Mouse (Mus musculus) G1E (cell line): ENCODE results near the gene Ms4a15.

Experiments
- CTCF ChIP-seq: IDR thresholded peaks from 2 replicates; pipeline ENCODE4 v1.5.1; 2012; ENCODE audit warnings: low read depth, low read length, inconsistent platforms, mixed read lengths
- GATA1 ChIP-seq: IDR thresholded peaks from 2 replicates; pipeline ENCODE4 v1.6.1; 2012; ENCODE audit warnings: borderline replicate concordance, low read length, inconsistent platforms, mixed read lengths
- GATA2 ChIP-seq: IDR thresholded peaks from 2 replicates; pipeline ENCODE4 v1.6.1; 2012; ENCODE audit warnings: low read depth, low read length, inconsistent platforms, borderline replicate concordance
- TAL1 ChIP-seq: conservative IDR thresholded peaks from 2 replicates; pipeline ENCODE4 v1.6.1; 2012; ENCODE audit warnings: low read depth, low read length, inconsistent platforms, mixed read lengths

DNA sequence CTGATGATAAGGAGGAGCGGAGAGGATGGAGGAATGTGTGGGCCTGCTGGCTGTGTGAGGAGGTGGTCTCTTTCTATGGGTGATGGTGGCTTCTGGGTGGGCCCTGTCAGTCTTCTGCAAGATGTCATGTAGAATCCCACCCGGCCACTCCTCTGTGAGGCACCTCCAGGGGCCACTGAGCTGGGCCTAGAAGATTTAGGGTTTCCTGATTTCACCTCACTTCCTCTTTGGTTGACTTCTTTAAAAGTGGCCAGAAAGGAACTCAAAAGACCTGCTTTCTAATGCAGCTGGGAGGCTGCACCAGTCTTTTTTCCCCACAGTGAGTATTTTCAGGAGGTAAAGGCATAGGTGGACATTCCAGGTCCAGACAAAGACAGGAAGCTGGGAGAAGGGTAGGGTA lies 62.4 kb downstream of the Ms4a15 start:
- no peak for TF ChIP-seq CTCF
- no peak for TF ChIP-seq TAL1
- TF ChIP-seq GATA2: no peak
- no peak for TF ChIP-seq GATA1
